Mouse (Mus musculus): ENCODE measurements around the gene Tmpo.

The Tmpo gene

DNA sequence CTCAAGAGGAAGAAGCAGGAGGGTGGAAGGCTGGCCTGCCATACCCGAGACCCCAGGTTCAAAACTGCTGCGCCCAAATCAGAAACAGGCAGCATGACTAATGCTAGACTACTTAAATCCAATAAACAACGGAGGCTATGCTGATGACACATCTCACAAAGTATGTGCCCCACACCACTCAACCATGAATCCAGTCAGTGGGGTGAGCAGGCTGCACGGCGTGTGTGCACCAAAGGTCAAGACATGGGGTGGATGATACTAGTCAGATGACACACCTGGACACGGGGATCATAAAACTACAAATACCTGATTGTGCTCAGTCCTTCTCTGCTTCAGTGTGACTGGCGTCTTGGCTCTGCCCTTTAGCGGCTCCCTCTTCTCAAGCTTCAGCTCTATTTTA, 22.7 kb downstream of the Tmpo start:
- in situ Hi-C loops (cut with MboI, MseI) = no loop called here

DNA sequence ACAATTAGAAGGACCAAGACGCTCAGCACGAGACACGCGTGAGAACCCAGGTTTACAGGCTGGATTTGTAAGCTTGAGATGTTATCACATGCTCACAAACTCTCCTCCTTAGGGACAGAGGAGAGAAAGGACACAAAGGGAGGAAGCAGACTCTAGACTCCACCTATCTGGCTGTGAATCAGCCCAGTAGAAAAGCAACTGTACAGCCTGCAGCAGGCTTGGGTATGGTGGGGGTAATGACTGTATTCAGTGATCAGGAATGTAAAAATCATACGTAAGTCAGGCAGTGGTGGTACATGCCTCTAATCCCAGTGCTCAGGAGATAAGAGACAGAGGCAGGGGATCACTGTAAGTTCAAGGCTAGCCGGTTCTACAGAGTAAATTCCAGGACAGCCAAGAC, 24.8 kb downstream of the Tmpo start:
- in situ Hi-C loops (cut with MboI, MseI) = no loop called here

DNA sequence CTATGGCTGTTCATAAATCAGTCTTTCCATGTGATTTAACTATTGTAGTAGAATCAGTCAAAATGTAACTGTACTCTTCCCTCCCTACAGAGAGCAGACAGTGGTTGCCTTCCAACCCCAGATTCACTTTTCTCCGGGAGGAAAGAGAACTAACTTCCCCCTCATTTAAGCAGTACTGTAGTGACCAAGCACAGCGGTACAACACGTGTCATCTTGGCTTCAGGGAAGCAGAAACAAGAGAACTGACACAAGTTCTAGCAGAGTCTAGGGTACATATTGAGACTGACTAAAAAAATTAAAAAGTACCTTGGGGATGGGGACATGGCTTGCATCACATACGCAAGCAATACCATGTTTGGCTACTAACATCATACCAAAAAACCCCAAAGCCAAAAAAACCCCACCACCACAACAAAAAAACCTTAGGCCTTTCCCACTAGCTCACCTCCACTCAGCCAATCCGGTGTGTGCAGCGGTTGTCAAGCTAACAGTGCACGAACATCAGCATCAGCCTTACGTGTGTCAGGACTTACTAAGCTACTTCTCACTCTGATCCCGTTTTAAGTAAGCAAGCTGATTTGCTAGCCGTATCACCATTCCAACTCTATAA, 27.1 kb downstream of the Tmpo start:
- in situ Hi-C loops (cut with MboI, MseI) = loop anchor here (5.0 kb wide), 1 partner anchor 37 kb away; no protein-coding TSS in a partner anchor

DNA sequence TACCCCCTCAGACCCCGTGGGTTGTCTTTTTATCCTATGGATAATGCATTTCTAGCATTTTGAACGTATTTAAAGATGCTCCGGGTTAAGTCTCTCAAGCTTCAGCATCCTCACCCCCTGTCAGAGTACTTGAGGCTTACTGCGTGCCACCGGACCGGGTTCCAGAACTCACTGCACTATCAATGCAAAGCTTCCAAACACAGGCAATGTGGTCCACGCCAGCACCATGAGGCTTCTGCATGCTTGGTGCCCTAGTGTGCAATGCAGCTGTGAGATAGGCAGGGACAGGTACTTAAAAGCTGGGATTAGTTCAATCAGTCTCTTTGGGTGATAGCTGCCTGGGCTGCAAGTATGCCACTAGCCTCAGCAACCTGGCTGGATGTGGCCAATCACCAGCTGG, 35.7 kb downstream of the Tmpo start:
- in situ Hi-C loops (cut with MboI, MseI) = no loop called here

DNA sequence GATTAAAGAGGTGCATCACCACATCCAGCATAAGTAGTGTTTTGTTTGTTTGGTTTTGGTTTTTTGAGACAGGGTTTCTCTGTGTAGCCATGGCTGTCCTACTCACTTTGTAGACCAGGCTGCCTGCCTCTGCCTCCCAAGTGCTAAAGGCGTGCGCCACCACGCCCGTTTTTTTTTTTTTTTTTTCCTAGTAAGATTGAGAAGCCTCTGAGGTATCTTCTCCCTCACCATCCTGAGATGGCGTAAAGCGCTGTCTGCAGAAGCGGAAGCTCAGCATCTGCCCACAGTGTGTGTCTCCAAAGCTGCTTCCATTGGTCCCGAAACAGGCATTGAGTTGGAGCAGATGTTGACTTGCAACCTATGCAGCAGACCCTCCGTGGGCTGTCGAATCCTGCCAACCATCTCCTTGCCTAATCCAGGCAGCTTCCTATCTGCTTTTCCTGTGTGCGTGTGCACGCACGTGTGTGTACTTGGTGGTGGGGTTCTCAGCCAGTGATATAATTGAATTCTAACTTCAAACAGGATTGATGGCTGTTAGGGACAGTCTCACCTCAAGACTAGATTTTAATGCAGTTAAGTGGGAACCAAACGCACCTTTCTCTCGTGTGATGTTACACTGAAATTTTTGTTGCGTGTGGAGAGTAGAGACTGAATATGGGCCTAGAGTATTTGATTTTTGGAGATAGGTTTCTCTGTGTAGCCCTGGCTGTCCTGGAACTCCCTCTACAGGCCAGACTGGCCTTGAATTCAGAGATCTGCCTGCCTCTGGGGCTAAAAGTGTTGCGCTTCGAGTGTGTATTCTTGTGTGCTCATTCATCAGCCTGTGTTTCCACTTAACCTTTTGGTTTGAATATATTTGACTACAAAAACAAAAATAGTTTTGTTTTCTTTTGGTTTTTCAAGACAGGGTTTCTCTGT, 37.5 kb downstream of the Tmpo start:
- in situ Hi-C loops (cut with MboI, MseI) = no loop called here

DNA sequence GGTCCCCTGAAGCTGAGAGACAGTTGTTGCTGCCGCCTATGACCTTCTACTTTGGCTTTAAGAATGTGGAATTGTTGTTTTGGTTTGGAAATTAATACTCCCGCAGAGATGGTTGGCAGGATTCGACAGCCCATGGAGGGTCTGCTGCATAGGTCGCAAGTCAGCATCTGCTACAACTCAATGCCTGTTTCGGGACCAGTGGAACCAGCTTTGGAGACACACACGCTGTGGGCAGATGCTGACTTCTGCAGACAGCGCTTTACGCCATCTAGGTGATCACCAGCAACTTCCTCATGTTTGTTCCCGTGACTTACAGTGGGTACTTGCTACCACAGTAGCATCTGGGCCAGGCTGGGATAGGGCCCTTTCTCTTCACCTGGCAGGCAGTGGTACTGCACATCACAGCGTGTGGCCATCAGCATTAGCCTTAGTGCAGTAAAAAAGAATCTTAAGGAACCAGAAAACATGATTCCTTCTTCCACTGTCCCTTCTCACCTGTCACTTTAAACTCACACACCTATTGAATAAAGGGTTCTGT, 38.4 kb downstream of the Tmpo start:
- in situ Hi-C loops (cut with MboI, MseI) = no loop called here

DNA sequence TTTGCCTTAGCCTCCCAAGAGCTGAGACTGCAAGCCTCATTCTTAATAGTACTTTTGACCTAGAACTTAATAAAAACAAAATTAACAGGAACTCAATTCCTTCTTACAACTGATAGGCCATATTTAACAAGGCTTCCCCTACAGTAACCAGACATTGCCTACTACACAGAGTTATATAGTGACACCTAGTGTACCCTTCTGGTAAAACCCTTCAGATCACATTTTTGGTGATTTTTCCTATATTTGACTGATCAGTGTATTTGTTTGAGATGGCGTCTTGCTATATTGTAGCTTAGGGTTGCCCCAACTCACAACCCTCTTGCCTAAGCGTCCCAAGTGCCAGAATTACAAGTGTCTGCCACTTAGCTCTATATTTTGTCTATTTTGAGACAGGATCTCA, 39.6 kb downstream of the Tmpo start:
- in situ Hi-C loops (cut with MboI, MseI) = no loop called here

DNA sequence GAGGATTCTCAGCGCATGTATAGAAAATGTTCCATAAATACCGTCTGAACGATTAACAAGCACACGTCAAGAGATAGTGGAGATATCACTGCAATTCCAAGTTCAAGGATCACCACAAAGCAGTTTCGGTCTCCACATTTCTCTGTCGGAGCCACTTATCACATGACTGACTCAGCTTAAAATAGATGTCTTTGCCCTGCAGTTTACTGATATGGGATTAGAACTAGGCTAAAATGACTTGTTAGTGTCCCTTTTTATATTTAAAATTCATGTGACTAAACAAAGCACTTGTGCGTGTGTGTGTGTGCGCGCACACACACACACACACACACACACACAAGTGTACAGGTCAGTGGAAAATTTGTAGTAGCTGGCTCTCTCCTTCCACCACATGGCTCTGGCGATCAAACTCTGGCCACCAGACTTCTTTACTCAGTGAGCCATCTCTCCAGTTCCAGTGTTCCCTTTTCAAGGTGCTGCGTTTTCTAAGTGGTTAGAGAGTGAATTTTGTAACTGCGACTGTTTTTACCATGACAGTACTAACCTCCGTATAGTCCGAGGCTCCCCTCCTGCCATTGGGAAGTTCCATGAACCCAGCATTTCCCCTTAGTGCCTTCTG, 41.9 kb downstream of the Tmpo start:
- in situ Hi-C loops (cut with MboI, MseI) = no loop called here

DNA sequence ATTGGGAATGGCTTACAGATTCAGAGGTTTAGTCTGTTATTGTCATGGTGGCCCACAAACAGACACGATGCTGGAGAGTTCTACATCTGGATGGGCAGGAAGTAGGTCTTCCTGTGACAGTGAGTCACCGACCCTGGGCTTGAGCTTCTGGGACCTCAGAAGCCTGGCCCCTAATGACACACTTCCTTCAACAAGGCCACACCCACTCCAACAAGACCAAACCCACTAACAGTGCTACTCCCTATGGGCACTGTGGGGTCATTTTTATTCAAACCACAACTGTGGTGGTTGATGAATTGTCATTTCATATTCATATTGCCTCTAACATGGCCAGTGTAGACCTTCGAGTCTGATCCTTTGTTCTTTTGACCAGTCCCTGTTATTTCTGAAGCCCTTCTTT, 42.8 kb downstream of the Tmpo start:
- in situ Hi-C loops (cut with MboI, MseI) = no loop called here

DNA sequence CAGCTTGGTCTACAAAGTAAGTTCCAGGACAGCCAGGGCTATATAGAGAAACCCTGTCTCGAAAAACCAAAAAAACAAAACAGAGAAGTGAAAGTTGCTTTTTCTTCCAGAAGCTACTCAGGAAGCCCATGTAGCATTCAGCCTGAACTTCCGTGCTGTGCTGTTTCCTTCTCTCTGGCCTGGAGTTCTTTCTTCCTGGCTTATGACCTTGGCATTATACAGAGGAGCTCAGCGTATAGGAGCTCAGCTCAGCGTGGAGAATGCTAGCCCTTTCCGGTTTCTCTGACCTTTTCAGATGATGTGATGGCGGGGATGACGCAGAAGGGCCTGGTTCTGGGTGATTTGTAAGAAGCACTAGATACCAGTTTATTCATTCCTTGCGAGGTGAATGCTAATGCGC, 43.7 kb downstream of the Tmpo start:
- in situ Hi-C loops (cut with MboI, MseI) = no loop called here

DNA sequence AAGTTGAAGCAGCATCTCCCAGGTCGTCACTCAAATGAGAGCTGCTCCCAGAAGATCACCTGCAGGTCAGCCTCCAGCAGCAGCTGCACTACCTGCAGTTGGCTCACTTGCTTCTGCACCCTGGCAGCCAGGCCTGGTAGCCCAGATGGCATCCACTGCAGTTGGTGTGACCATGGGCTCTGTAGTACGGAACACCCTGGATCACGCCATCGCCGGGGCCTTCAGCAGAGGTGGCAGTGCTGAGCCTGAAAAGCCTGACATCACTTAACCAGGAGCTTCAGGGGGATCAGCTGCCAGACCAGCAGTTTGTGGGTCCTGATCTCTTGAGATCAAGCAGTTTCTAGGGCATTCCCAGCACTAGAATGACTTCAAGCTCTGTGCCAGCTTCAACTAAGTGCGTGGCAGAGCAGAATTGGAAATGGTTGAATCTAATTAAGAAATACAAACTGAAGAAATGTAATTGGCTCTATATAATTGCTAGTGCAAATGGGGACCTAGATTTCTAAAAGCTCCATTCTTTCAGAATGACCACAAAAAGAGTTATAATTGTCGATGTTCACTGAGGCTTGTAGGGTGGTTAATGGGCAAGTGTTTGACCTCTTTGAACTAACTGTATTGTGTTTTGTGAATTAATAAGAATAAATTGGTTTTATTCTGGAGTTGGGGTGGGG, 45.7 kb downstream of the Tmpo start:
- in situ Hi-C loops (cut with MboI, MseI) = no loop called here

DNA sequence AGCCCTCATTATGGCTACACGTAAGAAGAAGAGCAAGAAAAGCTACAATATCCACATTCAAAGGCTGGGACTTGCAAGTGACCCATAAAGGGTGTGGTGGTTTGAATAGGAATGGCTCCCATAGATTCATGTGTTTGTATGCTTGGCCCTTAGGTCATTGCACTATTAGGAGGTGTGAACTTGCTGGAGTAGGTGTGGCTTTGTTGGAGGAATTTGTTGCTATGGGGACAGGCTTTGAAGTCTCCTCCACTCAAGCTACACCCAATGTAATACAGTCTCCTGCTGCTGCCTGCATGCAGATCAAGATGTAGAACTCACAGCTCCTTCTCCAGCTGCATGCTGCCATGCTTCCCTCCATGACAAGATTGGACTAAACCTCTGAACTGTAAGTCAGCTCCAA, 49.5 kb downstream of the Tmpo start:
- in situ Hi-C loops (cut with MboI, MseI) = no loop called here

DNA sequence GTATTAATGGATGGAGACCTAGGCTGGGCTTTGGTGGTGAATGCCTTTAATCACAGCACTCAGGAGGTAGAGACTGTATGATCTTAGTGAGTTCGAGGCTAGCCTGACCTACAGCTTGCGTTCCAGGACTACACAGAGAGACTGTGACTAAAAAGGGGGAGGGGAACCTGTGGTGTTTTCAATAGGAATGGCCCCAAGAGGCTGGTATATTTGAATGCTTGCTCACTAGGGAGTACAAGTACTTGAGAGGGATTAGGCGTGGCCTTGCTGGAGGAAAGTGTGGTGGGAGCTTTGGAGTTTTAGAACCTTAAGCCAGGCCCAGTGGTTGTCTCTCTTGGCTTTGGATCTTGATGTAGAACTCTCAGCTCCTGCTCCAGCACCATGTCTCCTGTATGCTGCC, 50.3 kb downstream of the Tmpo start:
- in situ Hi-C loops (cut with MboI, MseI) = no loop called here

DNA sequence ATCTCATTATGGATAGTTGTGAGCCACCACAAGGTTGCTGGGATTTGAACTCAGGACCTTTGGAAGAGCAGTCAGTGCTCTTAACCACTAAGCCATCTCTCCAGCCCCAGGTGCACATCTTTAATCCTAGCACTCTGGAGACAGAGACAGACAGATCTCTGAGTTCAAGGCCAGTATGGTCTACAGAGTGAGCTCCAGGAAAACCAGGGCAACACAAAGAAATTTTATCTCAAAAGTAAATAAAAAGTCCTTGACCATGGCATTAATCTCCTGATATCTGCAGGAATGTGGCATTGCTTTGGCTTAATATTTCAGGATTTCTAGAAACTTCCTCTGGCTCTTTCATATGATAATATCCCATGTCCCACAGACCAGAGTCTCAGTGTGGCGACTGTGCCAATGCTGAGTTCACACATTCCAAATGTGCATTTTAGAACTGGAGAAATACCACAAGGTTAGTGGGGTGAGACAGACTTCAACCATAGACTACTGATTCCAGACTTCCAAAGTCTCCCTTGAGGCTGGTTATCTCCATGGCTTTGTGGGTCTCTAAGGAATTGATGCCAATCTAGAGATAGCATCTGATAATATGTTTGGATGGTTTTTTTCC, 52.5 kb downstream of the Tmpo start:
- in situ Hi-C loops (cut with MboI, MseI) = no loop called here

DNA sequence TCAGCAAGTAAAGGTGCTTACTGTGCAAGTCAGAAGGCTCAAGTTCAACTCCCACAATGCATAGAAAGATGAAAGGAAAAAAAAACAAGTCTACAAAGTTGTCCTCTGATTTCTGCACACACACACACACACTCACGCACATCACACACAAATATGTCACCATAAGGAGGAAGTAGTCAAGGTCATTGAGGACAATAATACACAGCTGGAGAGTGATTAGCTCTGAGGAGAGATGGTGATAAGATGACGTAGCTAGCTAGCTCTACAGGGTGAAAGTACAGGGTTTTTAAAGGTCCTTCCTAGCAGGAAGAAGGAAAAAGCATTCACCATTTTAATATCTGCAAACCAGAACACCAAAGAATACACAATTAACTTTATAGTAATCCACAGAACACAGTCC, 53.7 kb downstream of the Tmpo start:
- in situ Hi-C loops (cut with MboI, MseI) = no loop called here

DNA sequence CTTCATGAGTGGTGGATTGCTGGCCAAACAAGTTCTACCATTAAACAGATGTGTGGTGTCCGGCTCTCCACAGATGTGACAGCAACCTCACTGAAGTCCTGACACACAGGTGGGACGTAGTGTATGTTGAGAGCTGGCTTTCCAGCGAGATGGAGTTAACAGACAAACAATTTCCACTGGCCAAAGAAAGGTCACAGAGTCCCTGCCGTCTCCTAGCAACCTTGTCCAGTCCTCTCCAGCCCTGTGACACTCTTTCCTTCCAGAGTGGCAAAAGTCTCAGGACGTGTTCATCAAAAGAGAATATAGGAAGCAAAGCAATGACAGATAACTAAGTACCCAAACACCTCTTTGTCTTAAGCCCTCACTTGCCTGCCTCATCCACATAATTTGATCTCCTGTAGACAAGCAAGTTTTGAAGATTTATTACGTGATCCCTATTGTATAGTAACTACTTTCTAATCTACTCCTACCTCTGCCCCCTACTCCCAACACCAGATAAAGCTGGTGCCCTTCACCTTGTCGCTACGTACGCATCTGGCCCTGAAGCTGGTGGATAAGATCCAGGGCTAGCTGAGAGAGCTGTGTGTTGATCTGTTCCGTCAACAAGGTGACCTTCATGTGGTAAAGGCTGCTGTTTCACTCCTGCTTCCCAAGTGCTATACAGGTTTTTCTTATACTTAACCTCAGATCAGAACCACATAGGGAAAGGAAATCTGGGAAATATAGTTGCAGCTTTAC, 54.3 kb downstream of the Tmpo start:
- in situ Hi-C loops (cut with MboI, MseI) = no loop called here

DNA sequence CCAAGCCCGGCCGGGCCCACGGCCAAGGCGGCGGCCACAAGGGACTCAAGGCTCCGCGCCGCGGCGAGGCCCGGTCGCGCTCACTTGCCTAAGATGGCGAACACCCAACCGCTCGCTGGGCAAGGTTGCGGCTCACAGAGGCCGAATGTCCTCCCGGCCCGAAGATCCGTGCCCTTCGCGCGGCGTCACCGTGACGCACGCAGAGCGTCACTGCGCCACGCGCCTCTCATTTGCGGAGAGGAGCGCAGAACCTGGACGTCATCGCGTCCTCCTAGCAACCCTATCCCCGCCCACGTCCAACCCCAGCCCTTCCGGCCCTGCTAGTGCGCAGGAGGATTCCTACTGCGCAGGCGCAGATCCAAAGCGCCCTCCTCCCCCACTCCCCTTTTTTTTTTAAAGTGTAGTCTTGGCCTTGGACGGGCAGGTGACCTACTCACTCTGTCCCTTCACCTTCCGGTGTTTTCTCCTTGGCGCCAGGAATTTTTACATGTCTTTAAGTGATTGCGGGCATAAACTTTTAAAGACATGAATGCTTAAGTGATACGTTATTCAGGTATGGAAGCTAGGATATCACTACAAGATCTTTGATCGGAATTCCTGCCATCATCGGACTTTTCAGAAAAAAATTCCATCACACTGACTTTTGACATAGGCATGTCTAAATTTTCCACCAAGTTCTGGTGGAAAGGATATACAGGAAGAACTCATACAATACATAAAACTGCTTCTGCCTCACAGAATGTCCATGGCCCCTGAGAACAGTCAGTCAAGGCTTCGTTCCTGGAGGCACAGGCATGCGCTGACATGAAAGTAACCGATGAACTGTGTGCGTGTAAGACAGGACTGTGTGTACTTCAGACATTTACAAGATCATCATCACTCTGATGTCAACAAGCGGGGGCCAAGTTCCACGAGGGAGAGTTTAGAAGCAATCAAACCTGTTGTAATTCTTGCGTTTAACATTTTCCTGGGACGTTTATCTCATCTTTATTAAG, 57.0 kb downstream of the Tmpo start, which contains the start of gene Slc25a3:
Gene Slc25a3, minus strand, starts transcription at position 232 of the 995 bp plus-strand sequence.
- in situ Hi-C loops (cut with MboI, MseI) = loop anchor here (5.0 kb wide), 1 partner anchor 42 kb away; the partner anchor contains the start of genes Apaf1 and Ikbip

DNA sequence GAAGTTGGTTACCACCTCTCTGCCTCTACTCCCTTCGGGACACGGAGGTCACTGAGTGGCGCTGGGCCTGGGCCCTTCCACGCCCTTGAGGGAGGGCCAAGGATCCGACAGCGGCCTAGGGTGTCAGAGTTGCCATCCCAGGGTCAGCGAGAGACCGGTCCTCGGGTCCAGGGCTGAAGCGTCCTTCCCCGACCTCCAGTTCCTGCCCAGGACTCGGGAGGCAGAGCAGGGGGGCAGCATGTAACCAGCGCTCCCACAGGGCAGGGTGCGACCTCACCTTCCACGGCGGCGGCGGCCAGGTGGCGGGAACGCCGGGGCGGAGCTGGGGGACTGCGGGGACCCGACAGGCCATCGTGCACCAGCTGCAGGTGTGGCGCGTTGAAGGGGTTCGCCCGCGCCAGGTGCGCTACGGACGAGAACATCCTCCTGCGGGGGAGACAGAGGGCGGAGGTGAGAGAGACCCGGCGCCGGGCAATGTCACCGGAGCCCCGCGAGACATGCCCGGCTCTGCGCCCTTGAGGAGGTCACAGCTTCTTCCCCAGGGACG, 57.8 kb downstream of the Tmpo start:
- in situ Hi-C loops (cut with MboI, MseI) = loop anchor here (5.0 kb wide), 1 partner anchor 41 kb away; the partner anchor contains the start of genes Apaf1 and Ikbip

DNA sequence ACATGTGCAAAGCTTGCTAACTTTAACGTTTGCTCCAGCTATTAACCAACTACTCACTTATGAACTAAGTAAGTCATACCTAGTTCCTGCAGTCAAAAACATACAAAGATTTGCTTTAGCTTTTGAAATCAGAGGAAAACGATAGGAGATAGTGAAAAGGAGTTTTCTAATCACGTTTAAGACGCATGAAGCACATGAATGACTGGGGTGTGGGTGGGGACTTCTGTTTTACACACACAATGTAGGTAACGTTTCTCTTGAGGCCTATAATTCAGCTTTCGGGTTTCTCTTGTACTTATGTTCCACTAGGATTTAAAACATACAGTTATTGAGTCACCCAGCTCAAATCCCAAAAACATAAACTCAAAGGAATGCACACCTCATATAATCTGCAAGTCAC, 58.5 kb downstream of the Tmpo start:
- in situ Hi-C loops (cut with MboI, MseI) = loop anchor here (5.0 kb wide), 1 partner anchor 40 kb away; the partner anchor contains the start of genes Apaf1 and Ikbip

Measured in T-helper 2 cell (primary cell).